Mouse (Mus musculus) ES-E14 (cell line): ENCODE measurements around the gene Naaa.

Source experiments
- CHD2 ChIP-seq: IDR thresholded peaks from 2 replicates; pipeline ENCODE4 v1.6.1; 2014; ENCODE audit warnings: mild to moderate bottlenecking, low read depth, low read length, inconsistent platforms
- HCFC1 ChIP-seq: IDR thresholded peaks from 2 replicates; pipeline ENCODE4 v1.6.1; 2012; ENCODE audit warnings: low read length, inconsistent platforms, borderline replicate concordance; ENCODE audit not compliant: insufficient read depth
- MAFK ChIP-seq: IDR thresholded peaks from 2 replicates; pipeline ENCODE4 v1.6.1; 2014; ENCODE audit warnings: mild to moderate bottlenecking, low read depth, low read length, inconsistent platforms; ENCODE audit not compliant: insufficient read depth
- ZC3H11A ChIP-seq: IDR thresholded peaks from 2 replicates; pipeline ENCODE4 v1.6.1; 2012; ENCODE audit warnings: low read depth, mild to moderate bottlenecking, inconsistent platforms, low read length, borderline replicate concordance
- ZNF384 ChIP-seq: IDR thresholded peaks from 2 replicates; pipeline ENCODE4 v1.6.1; 2012; ENCODE audit warnings: low read depth, low read length, inconsistent platforms

DNA sequence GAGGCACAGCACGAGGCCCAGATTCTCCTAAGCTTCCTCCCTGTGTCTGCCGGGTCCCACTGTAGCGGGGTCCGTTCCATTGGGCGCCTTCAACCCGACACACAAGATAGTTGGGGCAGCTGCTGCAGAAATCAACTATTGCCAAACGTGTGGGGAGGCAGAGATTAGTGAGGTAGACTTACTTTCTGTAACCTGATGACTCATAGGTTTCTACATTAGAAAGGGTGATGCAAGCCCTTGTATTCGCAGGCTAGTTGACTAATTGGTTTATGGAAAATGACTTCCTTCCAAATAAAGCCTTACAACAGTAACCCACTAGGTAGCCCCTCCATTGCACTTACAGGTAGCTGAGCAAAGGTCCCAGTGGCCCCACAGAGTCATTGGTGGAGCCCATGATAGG is 15.3 kb downstream of the Naaa start:
- TF ChIP-seq ZNF384 (no peak), ZC3H11A (no peak), HCFC1 (no peak), MAFK (no peak), CHD2 (no peak)
